In genomic region chr11:59815482-59816065, GRCm38 (mm10) we compare ENCODE assay signal across 20 mouse cellular contexts. TPM values are rescaled to one million over a fixed set of nuclear protein-coding genes. Genes with fewer than 3 reads are reported as not detected.
DNase-seq lines count a peak whose midpoint lies in the region; TF ChIP-seq lines count a peak whose summit lies in the region.
"Had no signal": no experiment of that assay in that cellular context is flagged by ENCODE, and none has a peak within 500 bp of the region (broad histone marks: within the 10 kb centered on the region; RNA-seq: fewer than 3 reads in every experiment).

No protein-coding gene starts in this region.

- H3K4me3 ChIP-seq in liver, adult 2 months (ENCODE audit: insufficient read depth, low read depth, low read length): no peak overlapping the region
- no peak overlapping the region for H3K4me3 ChIP-seq in CH12.LX (replicated peaks in 1 of 3; ENCODE audit: low read depth in 2 of 3, low read length in 2 of 3, poor library complexity in 1 of 3)
- H3K4me3 ChIP-seq: embryonic facial prominence, embryonic 13.5 days; embryonic facial prominence, embryonic 15.5 days; erythroblast, embryonic 14.5 days; forebrain, embryonic 10.5 days; forebrain, embryonic 12.5 days had no signal

- peak overlapping the region; percentile 64 for H3K27ac ChIP-seq in liver, adult 2 months (replicated peaks; ENCODE audit: insufficient read depth, low read depth, low read length)
- no peak overlapping the region for H3K27ac ChIP-seq in CH12.LX (ENCODE audit: insufficient read depth, low read depth)
- H3K27ac ChIP-seq: embryonic facial prominence, embryonic 13.5 days; embryonic facial prominence, embryonic 15.5 days; forebrain, embryonic 10.5 days; forebrain, embryonic 12.5 days had no signal

- H3K79me2 ChIP-seq in liver, adult 2 months (ENCODE audit: control insufficient read depth, insufficient read depth, low read length): no peaks in the 10 kb centered on the region
- H3K79me2 ChIP-seq in CH12.LX (replicated peaks; ENCODE audit: control insufficient read depth, extremely low read depth, insufficient read depth, poor library complexity, severe bottlenecking): no peaks in the 10 kb centered on the region

- H3K9me3 ChIP-seq in CH12.LX (replicated peaks; ENCODE audit: low read length): no peaks in the 10 kb centered on the region
- H3K9me3 ChIP-seq: embryonic facial prominence, embryonic 13.5 days; embryonic facial prominence, embryonic 15.5 days; forebrain, embryonic 10.5 days; forebrain, embryonic 12.5 days had no signal

- H3K36me3 ChIP-seq in liver, adult 2 months (ENCODE audit: control insufficient read depth, insufficient read depth, low read length): peaks cover 31% of the 10 kb centered on the region
- peaks cover 48 to 58% of the 10 kb centered on the region in 2 experiments for H3K36me3 ChIP-seq in CH12.LX (replicated peaks in 1 of 2; ENCODE audit: control insufficient read depth in 1 of 2, insufficient read depth in 1 of 2, low read length in 1 of 2)

- H3K4me1 ChIP-seq in liver, adult 2 months (ENCODE audit: control insufficient read depth, insufficient read depth, low read length): peaks cover 18% of the 10 kb centered on the region
- peaks cover 5 to 16% of the 10 kb centered on the region in 2 experiments; a peak in 3 of 4 replicates for H3K4me1 ChIP-seq in CH12.LX (ENCODE audit: control insufficient read depth in 1 of 2, insufficient read depth in 2 of 2)

- peak; percentile 24 for DNase-seq in adrenal gland, postnatal 14 days
- DNase-seq in adrenal gland, postnatal 36 days: no peak
- DNase-seq in liver, adult 2 months (ENCODE audit: extremely low read depth, low read depth, low spot score): peak; percentile 55
- DNase-seq in liver (no peak), CH12.LX (ENCODE audit: extremely low read depth) (no peak)
- DNase-seq: adrenal gland, adult 2 months; adrenal gland, postnatal 10 days; B cell, adult 2 months; cerebellum, adult 11 months; cerebellum, adult 18-20 months; cerebellum, adult 8-10 months; cerebellum, adult 9-11 months; cerebellum, postnatal 14 days; cerebellum, postnatal 36 days; embryo, embryonic 11 days had no signal

- no peak for TF ChIP-seq EP300 in CH12.LX (IDR thresholded peaks at IDR 0.05; ENCODE audit: low read length)

- no peak overlapping the region for H3K9ac ChIP-seq in liver, adult 2 months (ENCODE audit: low read depth, low read length)
- H3K9ac ChIP-seq in CH12.LX (ENCODE audit: insufficient read depth, low read depth): no peak overlapping the region
- H3K9ac ChIP-seq: embryonic facial prominence, embryonic 13.5 days; embryonic facial prominence, embryonic 15.5 days; forebrain, embryonic 12.5 days had no signal

- TF ChIP-seq RAD21 in CH12.LX (IDR thresholded peaks at IDR 0.05; ENCODE audit: low read depth, low read length): no peak

- in situ Hi-C loops in CH12.LX (cut with MboI; ENCODE audit: low pct_ligation_motif_present, low pct_unique_long_range_greater_than_20kb, low sequenced_read_pairs): no loop called here

- no peak for TF ChIP-seq POLR2A in liver, adult 2 months (IDR thresholded peaks at IDR 0.05; ENCODE audit: extremely low read depth, insufficient read depth, low read length)
- no peak for TF ChIP-seq POLR2A in CH12.LX (IDR thresholded peaks at IDR 0.05; ENCODE audit: low read depth, low read length)

- H3K4me2 ChIP-seq in CH12.LX (ENCODE audit: insufficient read depth, low read depth, poor library complexity, severe bottlenecking): no peak overlapping the region
- H3K4me2 ChIP-seq: embryonic facial prominence, embryonic 13.5 days; embryonic facial prominence, embryonic 15.5 days; forebrain, embryonic 12.5 days had no signal

- no peak for TF ChIP-seq CTCF in liver, adult 2 months (IDR thresholded peaks at IDR 0.05; ENCODE audit: low read depth, low read length)
- 0 out of 4 replicates have a peak, but pooled peaks of 1 of the 2 experiments have one; percentile 8 for TF ChIP-seq CTCF in CH12.LX (conservative IDR thresholded peaks at IDR 0.05 in 1 of 2, IDR thresholded peaks at IDR 0.05 in 1 of 2; ENCODE audit: low read depth in 2 of 2, low read length in 2 of 2)

- dilution Hi-C loops in CH12.LX (cut with MboI; ENCODE audit: extremely low pct_ligation_motif_present, extremely low pct_unique_long_range_greater_than_20kb, low sequenced_read_pairs): no loop called here

- 50% methylated on average over 6 of the region's 6 CpGs for WGBS in liver, adult 2 months

- no peaks in the 10 kb centered on the region for H3K27me3 ChIP-seq in liver, adult 2 months (ENCODE audit: control insufficient read depth, insufficient read depth, low read length)
- no peaks in the 10 kb centered on the region for H3K27me3 ChIP-seq in CH12.LX (replicated peaks)
- H3K27me3 ChIP-seq: embryonic facial prominence, embryonic 13.5 days; embryonic facial prominence, embryonic 15.5 days; forebrain, embryonic 12.5 days had no signal

TF ChIP-seq in CH12.LX, 34 proteins besides CTCF, POLR2A, EP300 and RAD21:
- TF ChIP-seq POLR2AphosphoS2 (IDR thresholded peaks at IDR 0.05; ENCODE audit: low read depth, low read length): peak; percentile 53; the same call in 1 of the 2 replicates
- TF ChIP-seq ZMIZ1 (IDR thresholded peaks at IDR 0.05; ENCODE audit: low read depth, low read length): no peak

RNA-seq across cellular contexts. Expression of gene Flcn, which starts 5.8 kb away (rescaled TPM):
- total RNA-seq in adrenal gland, postnatal 14 days (2021): 51.2 and 57.3 TPM in 2 replicates
- 100 to 1,000 TPM in 1 of 2 experiments, 10 to 100 TPM in 1; 46.9 to 101 TPM for total RNA-seq in adrenal gland, postnatal 36 days (2021)
- 24.6 and 33.1 TPM in 2 replicates for total RNA-seq in liver, adult 2 months (2014; rRNA removed)
- 17.9 and 31.4 TPM in 2 replicates for polyA plus RNA-seq in liver, adult 2 months (2012; rRNA removed)
- 36.1 and 37.2 TPM in 2 replicates for total RNA-seq in CH12.LX (2012; rRNA removed)
- total RNA-seq in CH12.LX (2014; rRNA removed): 28.7 and 31.7 TPM in 2 replicates
- polyA plus RNA-seq in CH12.LX (2012; ENCODE audit: insufficient read length, low read depth): 31.1 and 35.1 TPM in 2 replicates

RNA-seq across cellular contexts. Expression of gene Nt5m, which starts 23.7 kb away (rescaled TPM):
- 28.9 and 30.7 TPM in 2 replicates for total RNA-seq in adrenal gland, postnatal 14 days (2021)
- 10 to 100 TPM; 24.4 to 29.7 TPM for total RNA-seq in adrenal gland, postnatal 36 days (2021)
- total RNA-seq in liver, adult 2 months (2014; rRNA removed): 6.9 and 9.3 TPM in 2 replicates
- polyA plus RNA-seq in liver, adult 2 months (2012; rRNA removed): 19.3 and 21.6 TPM in 2 replicates
- total RNA-seq in CH12.LX (2012; rRNA removed) (23.1 and 24.3 TPM in 2 replicates), CH12.LX (2014; rRNA removed) (24.6 and 25.7 TPM in 2 replicates)
- polyA plus RNA-seq in CH12.LX (2012; ENCODE audit: insufficient read length, low read depth): 16.4 and 22.3 TPM in 2 replicates

RNA-seq across cellular contexts. Expression of gene Cops3, which starts 24.1 kb away (rescaled TPM):
- 93.6 and 95.6 TPM in 2 replicates for total RNA-seq in adrenal gland, postnatal 14 days (2021)
- 100 to 1,000 TPM in 1 of 2 experiments, 10 to 100 TPM in 1; 85.2 to 108 TPM for total RNA-seq in adrenal gland, postnatal 36 days (2021)
- 63.4 and 65.4 TPM in 2 replicates for total RNA-seq in liver, adult 2 months (2014; rRNA removed)
- 11.8 and 12.3 TPM in 2 replicates for polyA plus RNA-seq in liver, adult 2 months (2012; rRNA removed)
- total RNA-seq in CH12.LX (2012; rRNA removed) (128 and 140 TPM in 2 replicates), CH12.LX (2014; rRNA removed) (317 and 374 TPM in 2 replicates)
- polyA plus RNA-seq in CH12.LX (2012; ENCODE audit: insufficient read length, low read depth): 248 and 267 TPM in 2 replicates

RNA-seq across cellular contexts. Expression of gene Pld6, which starts 28.1 kb away (rescaled TPM):
- total RNA-seq in adrenal gland, postnatal 14 days (2021): 5.0 and 5.4 TPM in 2 replicates
- total RNA-seq in adrenal gland, postnatal 36 days (2021): 1 to 10 TPM; 1.7 to 2.9 TPM
- 1.6 and 1.9 TPM in 2 replicates for total RNA-seq in liver, adult 2 months (2014; rRNA removed)
- polyA plus RNA-seq in liver, adult 2 months (2012; rRNA removed): 3.9 and 4.3 TPM in 2 replicates
- total RNA-seq in CH12.LX (2012; rRNA removed): not detected in 2 replicates
- not detected in 2 replicates for total RNA-seq in CH12.LX (2014; rRNA removed)
- not detected in 2 replicates for polyA plus RNA-seq in CH12.LX (2012; ENCODE audit: insufficient read length, low read depth)
- polyA plus RNA-seq: erythroblast, embryonic 14.5 days had no signal

Comparison
In these comparisons a context has a peak if more than half of its experiments do, and no peak if none do; other contexts are left out.
1. DNase-seq: peak in adrenal gland, postnatal 14 days (single experiment) and liver, adult 2 months (single experiment); none in adrenal gland, postnatal 36 days (0 of 2), liver (single experiment) and CH12.LX (single experiment).